ENCODE assay signal across 13 mouse cellular contexts in genomic region chr12:77570501-77570900, GRCm38 (mm10).
DNase-seq lines count a peak whose midpoint lies in the region; ATAC-seq and TF ChIP-seq lines count a peak whose summit lies in the region.
"Had no signal": no experiment of that assay in that cellular context is flagged by ENCODE, and none has a peak within 500 bp of the region (broad histone marks: within the 10 kb centered on the region; RNA-seq: fewer than 3 reads in every experiment).

No protein-coding gene starts in this region.

- peak in 1 of 2 experiments; percentile 14 for DNase-seq in cerebellum, adult 2 months
- DNase-seq in cerebellum, adult 9-10 months = no peak
- peak; percentile 19 for DNase-seq in kidney, postnatal 0 days (ENCODE audit: low spot score)
- peak; percentile 5 for DNase-seq in thymus, adult 2 months
- DNase-seq in thymus, postnatal 4 days = no peak
- DNase-seq in stomach, postnatal 0 days (ENCODE audit: low spot score) = no peak
- no peak for DNase-seq in frontal cortex, postnatal 36 days (ENCODE audit: low spot score in 2 of 2)
- DNase-seq: heart, postnatal 14 days; right cerebral cortex, adult 18-20 months had no signal

- TF ChIP-seq POLR2A in cerebellum, adult 2 months (IDR thresholded peaks at IDR 0.05; ENCODE audit: borderline replicate concordance, insufficient read depth, low read length) = no peak
- no peak for TF ChIP-seq POLR2A in thymus, adult 2 months (IDR thresholded peaks at IDR 0.05; ENCODE audit: control insufficient read depth, extremely low read depth, insufficient read depth, low read length, poor library complexity)

- no peaks in the 10 kb centered on the region for H3K9me3 ChIP-seq in kidney, postnatal 0 days (replicated peaks; ENCODE audit: low read length)
- H3K9me3 ChIP-seq in kidney, embryonic 15.5 days (replicated peaks) = no peaks in the 10 kb centered on the region
- H3K9me3 ChIP-seq in stomach, postnatal 0 days (ENCODE audit: control insufficient read depth, low read length) = no peaks in the 10 kb centered on the region
- H3K9me3 ChIP-seq: limb, embryonic 12.5 days; neural tube, embryonic 12.5 days; stomach, embryonic 15.5 days had no signal

- ATAC-seq in kidney, postnatal 0 days (replicated peaks; ENCODE audit: low FRiP score, low read depth) = no peak
- no peak for ATAC-seq in kidney, embryonic 15.5 days (replicated peaks; ENCODE audit: low FRiP score)
- no peak for ATAC-seq in stomach, postnatal 0 days (ENCODE audit: low FRiP score, low TSS enrichment)

- H3K4me2 ChIP-seq in kidney, postnatal 0 days (ENCODE audit: low read length) = no peak overlapping the region
- no peak overlapping the region for H3K4me2 ChIP-seq in kidney, embryonic 15.5 days
- no peak overlapping the region for H3K4me2 ChIP-seq in stomach, postnatal 0 days (replicated peaks; ENCODE audit: low read depth)
- H3K4me2 ChIP-seq: limb, embryonic 12.5 days; neural tube, embryonic 12.5 days; stomach, embryonic 15.5 days had no signal

- no peaks in the 10 kb centered on the region for H3K36me3 ChIP-seq in kidney, postnatal 0 days (ENCODE audit: insufficient read depth, low read length)
- no peaks in the 10 kb centered on the region for H3K36me3 ChIP-seq in kidney, embryonic 15.5 days
- no peaks in the 10 kb centered on the region for H3K36me3 ChIP-seq in thymus, adult 2 months (ENCODE audit: control insufficient read depth, insufficient read depth, low read length)
- H3K36me3 ChIP-seq in stomach, postnatal 0 days (ENCODE audit: control insufficient read depth, insufficient read depth, low read length) = no peaks in the 10 kb centered on the region
- H3K36me3 ChIP-seq: limb, embryonic 12.5 days; neural tube, embryonic 12.5 days; stomach, embryonic 15.5 days had no signal

- 94% methylated on average over 3 of the region's 3 CpGs for WGBS in cerebellum, adult 2 months
- WGBS in kidney, postnatal 0 days = 81% methylated on average over 3 of the region's 3 CpGs
- 82% methylated on average over 3 of the region's 3 CpGs for WGBS in kidney, embryonic 15.5 days
- 92% methylated on average over 3 of the region's 3 CpGs for WGBS in thymus, adult 2 months
- WGBS in stomach, postnatal 0 days = 75% methylated on average over 3 of the region's 3 CpGs

- H3K27ac ChIP-seq in cerebellum, adult 2 months (ENCODE audit: insufficient read depth, low read length) = no peak overlapping the region
- H3K27ac ChIP-seq in kidney, postnatal 0 days = no peak overlapping the region
- H3K27ac ChIP-seq in kidney, embryonic 15.5 days = no peak overlapping the region
- no peak overlapping the region for H3K27ac ChIP-seq in thymus, adult 2 months (ENCODE audit: control insufficient read depth, insufficient read depth, low read length)
- no peak overlapping the region for H3K27ac ChIP-seq in stomach, postnatal 0 days (replicated peaks)
- H3K27ac ChIP-seq: limb, embryonic 12.5 days; neural tube, embryonic 12.5 days; stomach, embryonic 15.5 days had no signal

- H3K27me3 ChIP-seq in cerebellum, adult 2 months (ENCODE audit: control insufficient read depth, insufficient read depth, low read length) = no peaks in the 10 kb centered on the region
- H3K27me3 ChIP-seq in kidney, postnatal 0 days (ENCODE audit: insufficient read depth, low read length) = no peaks in the 10 kb centered on the region
- 0 out of 2 replicates have a peak, but pooled peaks cover 8% of the 10 kb centered on the region for H3K27me3 ChIP-seq in kidney, embryonic 15.5 days
- H3K27me3 ChIP-seq in thymus, adult 2 months (ENCODE audit: control insufficient read depth, insufficient read depth, low read length) = no peaks in the 10 kb centered on the region
- no peaks in the 10 kb centered on the region for H3K27me3 ChIP-seq in stomach, postnatal 0 days (ENCODE audit: control insufficient read depth, insufficient read depth, low read length)
- H3K27me3 ChIP-seq: limb, embryonic 12.5 days; neural tube, embryonic 12.5 days had no signal

- peaks cover 3% of the 10 kb centered on the region; the same call in 1 of the 2 replicates for H3K4me1 ChIP-seq in cerebellum, adult 2 months (ENCODE audit: control insufficient read depth, insufficient read depth, low read length)
- H3K4me1 ChIP-seq in kidney, postnatal 0 days (replicated peaks; ENCODE audit: insufficient read depth, low read length) = no peaks in the 10 kb centered on the region
- H3K4me1 ChIP-seq in kidney, embryonic 15.5 days = no peaks in the 10 kb centered on the region
- peaks cover 8% of the 10 kb centered on the region for H3K4me1 ChIP-seq in thymus, adult 2 months (replicated peaks; ENCODE audit: control insufficient read depth, insufficient read depth, low read length)
- H3K4me1 ChIP-seq in stomach, postnatal 0 days (replicated peaks; ENCODE audit: control insufficient read depth, insufficient read depth) = no peaks in the 10 kb centered on the region
- H3K4me1 ChIP-seq: stomach, embryonic 15.5 days had no signal

- peak; percentile 34; the same call in 1 of the 2 replicates for TF ChIP-seq CTCF in cerebellum, adult 2 months (IDR thresholded peaks at IDR 0.05; ENCODE audit: borderline replicate concordance, insufficient read depth, low read depth, low read length)
- peak; percentile 55 for TF ChIP-seq CTCF in kidney, postnatal 0 days (IDR thresholded peaks at IDR 0.05; ENCODE audit: low read depth)
- TF ChIP-seq CTCF in thymus, adult 2 months (IDR thresholded peaks at IDR 0.05; ENCODE audit: borderline replicate concordance, control insufficient read depth, extremely low read depth, insufficient read depth, low read length, poor library complexity) = no peak
- TF ChIP-seq CTCF in stomach, postnatal 0 days (IDR thresholded peaks at IDR 0.05; ENCODE audit: low read depth) = peak; percentile 57

- TF ChIP-seq EP300 in stomach, postnatal 0 days (optimal IDR thresholded peaks at IDR 0.05) = no peak

- H3K9ac ChIP-seq in kidney, postnatal 0 days (ENCODE audit: low read depth, low read length) = no peak overlapping the region
- H3K9ac ChIP-seq in kidney, embryonic 15.5 days = no peak overlapping the region
- no peak overlapping the region for H3K9ac ChIP-seq in stomach, postnatal 0 days (ENCODE audit: low read length)
- H3K9ac ChIP-seq: limb, embryonic 12.5 days; neural tube, embryonic 12.5 days; stomach, embryonic 15.5 days had no signal

- H3K4me3 ChIP-seq in cerebellum, adult 2 months (replicated peaks; ENCODE audit: insufficient read depth, low read depth, low read length) = no peak overlapping the region
- no peak overlapping the region for H3K4me3 ChIP-seq in kidney, postnatal 0 days (replicated peaks; ENCODE audit: low read depth, low read length)
- H3K4me3 ChIP-seq in kidney, embryonic 15.5 days (replicated peaks) = no peak overlapping the region
- H3K4me3 ChIP-seq in thymus, adult 2 months (ENCODE audit: control insufficient read depth, insufficient read depth, low read length) = no peak overlapping the region
- H3K4me3 ChIP-seq in stomach, postnatal 0 days (ENCODE audit: low read depth, low read length) = no peak overlapping the region
- H3K4me3 ChIP-seq: limb, embryonic 12.5 days; neural tube, embryonic 12.5 days; stomach, embryonic 15.5 days had no signal

Comparison
In these comparisons a context has a peak if more than half of its experiments do, and no peak if none do; other contexts are left out.
1. DNase-seq: peak in kidney, postnatal 0 days (single experiment) and thymus, adult 2 months (single experiment); none in cerebellum, adult 9-10 months (single experiment), thymus, postnatal 4 days (single experiment), stomach, postnatal 0 days (single experiment) and frontal cortex, postnatal 36 days (0 of 2).